In the genomic region with DNA sequence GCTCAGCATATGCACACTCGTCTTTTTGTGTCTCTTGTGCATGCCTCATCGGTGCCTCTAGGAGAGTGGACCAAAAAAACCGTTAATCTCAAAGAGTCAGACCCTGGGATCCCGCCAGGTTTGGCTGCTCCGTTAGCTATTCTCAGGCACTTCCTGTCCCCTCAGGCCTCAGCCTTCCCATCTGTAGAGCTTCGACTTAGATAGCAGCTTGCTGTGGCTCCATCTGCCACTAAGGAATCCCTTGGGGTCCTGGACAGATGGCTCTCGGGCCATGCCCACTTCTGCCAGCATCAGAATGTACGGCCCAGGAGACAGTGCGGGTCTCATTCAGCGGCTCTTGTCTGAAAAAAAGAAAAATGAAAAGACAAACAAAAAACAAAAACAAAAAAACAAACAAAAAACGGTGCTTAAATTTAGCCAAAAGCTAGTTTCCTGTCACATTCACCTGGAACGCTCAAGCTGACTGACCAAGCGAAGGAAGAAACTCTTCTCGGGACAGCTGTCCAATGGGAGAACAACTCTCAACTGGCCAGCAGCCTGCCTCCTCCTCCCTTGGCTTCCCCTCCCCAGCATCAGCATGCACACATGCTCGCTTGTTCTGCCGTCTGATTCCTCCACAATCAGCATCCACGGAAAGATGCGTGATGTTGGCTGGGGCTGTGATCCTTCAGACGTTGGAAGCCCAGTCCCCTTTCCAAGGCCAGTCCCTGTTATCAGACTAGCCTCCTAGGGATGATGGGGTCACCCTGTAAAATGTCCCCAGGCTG, we compare ENCODE assay signal across 10 mouse cellular contexts.
A peak's percentile ranks its signal among the peaks of the same experiment; 100 is the strongest.
DNase-seq lines count a peak whose midpoint lies in the region; ATAC-seq and TF ChIP-seq lines count a peak whose summit lies in the region.
"Had no signal": no experiment of that assay in that cellular context is flagged by ENCODE, and none has a peak within 500 bp of the region (broad histone marks: within the 10 kb centered on the region; RNA-seq: fewer than 3 reads in every experiment).

No protein-coding gene starts in this region.

- H3K36me3 ChIP-seq in neural tube, embryonic 11.5 days (ENCODE audit: control insufficient read depth, insufficient read depth, low read length), result no peaks in the 10 kb centered on the region
- H3K36me3 ChIP-seq in hindbrain, embryonic 10.5 days, result no peaks in the 10 kb centered on the region
- no peaks in the 10 kb centered on the region for H3K36me3 ChIP-seq in heart, adult 2 months (ENCODE audit: control insufficient read depth, insufficient read depth, low read length)
- H3K36me3 ChIP-seq: G1E had no signal

- H3K27me3 ChIP-seq in neural tube, embryonic 11.5 days (ENCODE audit: control insufficient read depth, insufficient read depth, low read length), result no peaks in the 10 kb centered on the region
- H3K27me3 ChIP-seq in hindbrain, embryonic 10.5 days (ENCODE audit: insufficient read depth, poor library complexity, severe bottlenecking), result peaks cover 3% of the 10 kb centered on the region; the same call in 1 of the 2 replicates
- no peaks in the 10 kb centered on the region for H3K27me3 ChIP-seq in heart, adult 2 months (ENCODE audit: control insufficient read depth, insufficient read depth, low read length)

- peaks cover 5% of the 10 kb centered on the region; the same call in 1 of the 2 replicates for H3K4me1 ChIP-seq in neural tube, embryonic 11.5 days (ENCODE audit: control insufficient read depth, insufficient read depth, low read length)
- H3K4me1 ChIP-seq in hindbrain, embryonic 10.5 days (replicated peaks), result peaks cover 51% of the 10 kb centered on the region
- H3K4me1 ChIP-seq in heart, adult 2 months (ENCODE audit: control insufficient read depth, insufficient read depth, low read length), result no peaks in the 10 kb centered on the region

- no peak for TF ChIP-seq CTCF in heart, adult 2 months (IDR thresholded peaks at IDR 0.05)

- DNase-seq in neural tube, embryonic 11.5 days (ENCODE audit: low spot score), result peak; percentile 40
- no peak for DNase-seq in neural tube, embryonic 10.5 days (ENCODE audit: extremely low spot score, low spot score)
- DNase-seq in cerebellum, postnatal 10 days, result peak; percentile 95 to 97
- DNase-seq in hindbrain, embryonic 10.5 days (ENCODE audit: low spot score), result peak; percentile 43
- DNase-seq in retina, postnatal 1 day, result peak; percentile 72
- DNase-seq in spleen, adult 18-20 months, result no peak
- no peak for DNase-seq in right cerebral cortex, postnatal 25 days
- DNase-seq in heart, adult 2 months, result no peak
- DNase-seq: adrenal gland, postnatal 36 days had no signal

- no peak for TF ChIP-seq EP300 in heart, adult 2 months (IDR thresholded peaks at IDR 0.05; ENCODE audit: insufficient read depth, low read depth, low read length)

- 66% methylated on average over 19 of the region's 19 CpGs for WGBS in neural tube, embryonic 11.5 days
- 60% methylated on average over 19 of the region's 19 CpGs for WGBS in hindbrain, embryonic 10.5 days
- WGBS in heart, adult 2 months, result 60% methylated on average over 19 of the region's 19 CpGs

- no peak overlapping the region for H3K4me3 ChIP-seq in neural tube, embryonic 11.5 days (ENCODE audit: low read depth, low read length)
- H3K4me3 ChIP-seq in hindbrain, embryonic 10.5 days, result no peak overlapping the region; the same call in 1 of the 2 replicates
- H3K4me3 ChIP-seq in heart, adult 2 months, result no peak overlapping the region

- no peak overlapping the region for H3K27ac ChIP-seq in neural tube, embryonic 11.5 days (ENCODE audit: low read depth, low read length)
- H3K27ac ChIP-seq in hindbrain, embryonic 10.5 days, result peak overlapping the region; percentile 80
- no peak overlapping the region for H3K27ac ChIP-seq in heart, adult 2 months

- intact Hi-C loops in heart, adult 2 months (cut with DNase I), result no loop called here

- H3K9me3 ChIP-seq in neural tube, embryonic 11.5 days (ENCODE audit: control insufficient read depth, low read length), result no peaks in the 10 kb centered on the region
- no peaks in the 10 kb centered on the region for H3K9me3 ChIP-seq in hindbrain, embryonic 10.5 days

- H3K9ac ChIP-seq in neural tube, embryonic 11.5 days (ENCODE audit: low read length), result no peak overlapping the region
- H3K9ac ChIP-seq in heart, adult 2 months (ENCODE audit: low read depth, low read length), result no peak overlapping the region

- no peak overlapping the region for H3K4me2 ChIP-seq in neural tube, embryonic 11.5 days (ENCODE audit: low read depth)

- ATAC-seq in neural tube, embryonic 11.5 days (ENCODE audit: insufficient read depth, low FRiP score, low TSS enrichment), result no peak

- no peak for TF ChIP-seq POLR2A in heart, adult 2 months (IDR thresholded peaks at IDR 0.05; ENCODE audit: insufficient read depth, low read depth, low read length)

- H3K79me2 ChIP-seq in heart, adult 2 months (replicated peaks; ENCODE audit: control insufficient read depth, insufficient read depth, low read length), result no peaks in the 10 kb centered on the region

Comparison
In these comparisons a context has a peak if more than half of its experiments do, and no peak if none do; other contexts are left out.
1. DNase-seq: peak in neural tube, embryonic 11.5 days (single experiment), cerebellum, postnatal 10 days (2 of 2), hindbrain, embryonic 10.5 days (single experiment) and retina, postnatal 1 day (single experiment); none in neural tube, embryonic 10.5 days (single experiment), spleen, adult 18-20 months (0 of 2), right cerebral cortex, postnatal 25 days (single experiment) and heart, adult 2 months (0 of 2).